Comparison of ENCODE assay signal across 25 mouse cellular contexts in the genomic region with DNA sequence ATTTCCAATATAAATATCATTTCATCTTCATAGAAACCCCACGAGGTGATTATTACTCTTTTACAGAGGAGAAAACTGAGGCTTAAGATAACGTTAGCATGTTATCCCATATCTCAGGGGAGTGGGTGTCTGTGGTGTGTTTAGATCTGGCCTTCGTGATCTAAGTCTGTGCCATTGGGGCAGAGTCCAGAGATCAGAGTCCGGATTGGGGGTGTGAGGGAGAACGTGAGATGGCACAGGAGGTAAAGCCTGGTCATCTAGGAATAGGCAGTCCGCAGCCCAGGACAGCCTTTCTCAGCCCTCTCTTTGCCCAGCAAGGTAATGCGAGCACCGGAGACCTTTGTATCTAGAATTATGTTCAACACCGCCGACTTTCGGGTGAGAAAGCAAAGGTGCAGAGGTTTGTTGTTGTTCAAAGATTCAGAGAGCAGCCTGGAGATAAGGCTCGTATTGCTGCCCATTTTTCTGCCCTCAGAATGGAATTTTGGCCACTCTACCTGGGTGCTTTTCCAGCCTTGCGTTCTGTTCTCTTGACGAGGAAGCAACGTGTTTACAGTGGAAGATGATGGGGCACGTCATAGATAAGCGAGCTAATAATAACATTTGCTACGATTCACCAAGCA. TPM values are rescaled to one million over a fixed set of nuclear protein-coding genes. Genes with fewer than 3 reads are reported as not detected.
DNase-seq lines count a peak whose midpoint lies in the region; ATAC-seq and TF ChIP-seq lines count a peak whose summit lies in the region.
"Had no signal": no experiment of that assay in that cellular context is flagged by ENCODE, and none has a peak within 500 bp of the region (broad histone marks: within the 10 kb centered on the region; RNA-seq: fewer than 3 reads in every experiment).

No protein-coding gene starts in this region.

- no peaks in the 10 kb centered on the region for H3K27me3 ChIP-seq in heart, embryonic 15.5 days
- H3K27me3 ChIP-seq in midbrain, embryonic 11.5 days (ENCODE audit: control insufficient read depth, insufficient read depth, low read length): no peaks in the 10 kb centered on the region
- no peaks in the 10 kb centered on the region for H3K27me3 ChIP-seq in midbrain, postnatal 0 days (ENCODE audit: insufficient read depth, low read length)
- H3K27me3 ChIP-seq in liver, embryonic 14.5 days (ENCODE audit: control insufficient read depth, insufficient read depth, low read length): no peaks in the 10 kb centered on the region
- H3K27me3 ChIP-seq: forebrain, embryonic 12.5 days; hindbrain, embryonic 12.5 days had no signal

- no peak overlapping the region for H3K9ac ChIP-seq in heart, embryonic 15.5 days
- no peak overlapping the region for H3K9ac ChIP-seq in midbrain, embryonic 11.5 days (ENCODE audit: low read length)
- no peak overlapping the region for H3K9ac ChIP-seq in midbrain, postnatal 0 days (replicated peaks; ENCODE audit: low read length, poor library complexity, severe bottlenecking)
- H3K9ac ChIP-seq in liver, embryonic 14.5 days (replicated peaks): no peak overlapping the region
- H3K9ac ChIP-seq: forebrain, embryonic 12.5 days; hindbrain, embryonic 12.5 days had no signal

- TF ChIP-seq CTCF in midbrain, postnatal 0 days (IDR thresholded peaks at IDR 0.05): no peak
- no peak for TF ChIP-seq CTCF in liver, embryonic 14.5 days (IDR thresholded peaks at IDR 0.05; ENCODE audit: low read depth)

- no peaks in the 10 kb centered on the region for H3K9me3 ChIP-seq in heart, embryonic 15.5 days (replicated peaks)
- no peaks in the 10 kb centered on the region for H3K9me3 ChIP-seq in midbrain, embryonic 11.5 days (ENCODE audit: control insufficient read depth, low read length)
- no peaks in the 10 kb centered on the region for H3K9me3 ChIP-seq in midbrain, postnatal 0 days (ENCODE audit: low read length)
- H3K9me3 ChIP-seq in liver, embryonic 14.5 days (ENCODE audit: control insufficient read depth, low read length): no peaks in the 10 kb centered on the region
- H3K9me3 ChIP-seq: embryonic facial prominence, embryonic 10.5 days; forebrain, embryonic 12.5 days; hindbrain, embryonic 12.5 days had no signal

- peaks cover 23% of the 10 kb centered on the region for H3K4me1 ChIP-seq in heart, embryonic 15.5 days (replicated peaks)
- no peaks in the 10 kb centered on the region for H3K4me1 ChIP-seq in midbrain, embryonic 11.5 days (ENCODE audit: control insufficient read depth, insufficient read depth, low read length)
- 0 out of 2 replicates have a peak, but pooled peaks cover 4% of the 10 kb centered on the region for H3K4me1 ChIP-seq in midbrain, postnatal 0 days (ENCODE audit: insufficient read depth, low read length)
- H3K4me1 ChIP-seq in liver, embryonic 14.5 days (replicated peaks; ENCODE audit: control insufficient read depth in 2 of 2, insufficient read depth in 2 of 2, low read length in 1 of 2): peaks cover 0 to 2% of the 10 kb centered on the region in 2 experiments; a peak in 1 of 4 replicates
- H3K4me1 ChIP-seq: hindbrain, embryonic 12.5 days had no signal

- ATAC-seq in heart, embryonic 15.5 days (replicated peaks; ENCODE audit: insufficient number of reproducible peaks, insufficient read depth, low FRiP score, low read depth): no peak
- no peak for ATAC-seq in midbrain, embryonic 11.5 days (ENCODE audit: low FRiP score)
- ATAC-seq in midbrain, postnatal 0 days (ENCODE audit: low FRiP score): no peak
- peak; percentile 52; the same call in 1 of the 2 replicates for ATAC-seq in liver, embryonic 14.5 days (ENCODE audit: insufficient read depth)
- ATAC-seq: midbrain, embryonic 16.5 days had no signal

- no peak for DNase-seq in heart, postnatal 25 days (ENCODE audit: low spot score)
- peak; percentile 31 for DNase-seq in midbrain, embryonic 11.5 days (ENCODE audit: low spot score, missing footprints)
- DNase-seq in midbrain, postnatal 0 days (ENCODE audit: low spot score): no peak
- DNase-seq in liver, embryonic 14.5 days (ENCODE audit: low read depth in 3 of 3, low spot score in 3 of 3): no peak
- DNase-seq in adrenal gland, adult (ENCODE audit: inconsistent age in 2 of 2, low spot score in 1 of 2): no peak
- no peak for DNase-seq in layer of hippocampus, adult 18-20 months (ENCODE audit: low spot score in 2 of 2)
- DNase-seq: adrenal gland, adult 2 months; cerebellum, adult 8-10 months; lung, postnatal 14 days; right cerebral cortex, postnatal 4 days; thymus, postnatal 36 days had no signal

- no peaks in the 10 kb centered on the region for H3K36me3 ChIP-seq in heart, embryonic 15.5 days
- no peaks in the 10 kb centered on the region for H3K36me3 ChIP-seq in midbrain, embryonic 11.5 days (ENCODE audit: control insufficient read depth, insufficient read depth, low read length)
- no peaks in the 10 kb centered on the region for H3K36me3 ChIP-seq in midbrain, postnatal 0 days (ENCODE audit: insufficient read depth, low read length)
- H3K36me3 ChIP-seq in liver, embryonic 14.5 days (replicated peaks; ENCODE audit: control insufficient read depth, insufficient read depth, low read depth): no peaks in the 10 kb centered on the region
- H3K36me3 ChIP-seq: embryonic facial prominence, embryonic 10.5 days; forebrain, embryonic 12.5 days; hindbrain, embryonic 12.5 days had no signal

- no peak overlapping the region for H3K27ac ChIP-seq in heart, embryonic 15.5 days
- no peak overlapping the region for H3K27ac ChIP-seq in midbrain, embryonic 11.5 days (ENCODE audit: low read depth, low read length)
- no peak overlapping the region for H3K27ac ChIP-seq in midbrain, postnatal 0 days (ENCODE audit: low read depth, low read length)
- H3K27ac ChIP-seq in liver, embryonic 14.5 days: no peak overlapping the region
- H3K27ac ChIP-seq: embryonic facial prominence, embryonic 10.5 days; forebrain, embryonic 12.5 days; hindbrain, embryonic 12.5 days had no signal

- intact Hi-C loops in heart, postnatal 25 days (cut with DNase I): no loop called here

- 56% methylated on average over 18 of the region's 18 CpGs for WGBS in heart, embryonic 15.5 days
- 86% methylated on average over 18 of the region's 18 CpGs for WGBS in midbrain, embryonic 11.5 days
- 84% methylated on average over 18 of the region's 18 CpGs for WGBS in midbrain, postnatal 0 days
- WGBS in liver, embryonic 14.5 days (ENCODE audit: insufficient replicate concordance): 63% methylated on average over 18 of the region's 18 CpGs

- no peak for TF ChIP-seq EP300 in liver, embryonic 14.5 days (IDR thresholded peaks at IDR 0.05; ENCODE audit: low read depth)

- H3K4me2 ChIP-seq in heart, embryonic 15.5 days: peak overlapping the region; percentile 31; the same call in 1 of the 2 replicates
- no peak overlapping the region for H3K4me2 ChIP-seq in midbrain, embryonic 11.5 days
- no peak overlapping the region for H3K4me2 ChIP-seq in midbrain, postnatal 0 days (ENCODE audit: low read depth, low read length, poor library complexity, severe bottlenecking)
- peak overlapping the region; percentile 22 for H3K4me2 ChIP-seq in liver, embryonic 14.5 days (ENCODE audit: low read depth)
- H3K4me2 ChIP-seq: forebrain, embryonic 12.5 days; hindbrain, embryonic 12.5 days had no signal

- no peak overlapping the region for H3K4me3 ChIP-seq in heart, embryonic 15.5 days
- no peak overlapping the region for H3K4me3 ChIP-seq in midbrain, embryonic 11.5 days (ENCODE audit: low read depth, low read length)
- no peak overlapping the region for H3K4me3 ChIP-seq in midbrain, postnatal 0 days (ENCODE audit: low read depth, low read length)
- H3K4me3 ChIP-seq in liver, embryonic 14.5 days (ENCODE audit: insufficient read depth in 1 of 2, low read depth in 2 of 2, low read length in 2 of 2): no peak overlapping the region
- H3K4me3 ChIP-seq: embryonic facial prominence, embryonic 10.5 days; forebrain, embryonic 12.5 days; hindbrain, embryonic 12.5 days had no signal

RNA-seq across cellular contexts. Expression of a gene that starts 19.4 kb away (rescaled TPM):
- polyA plus RNA-seq in heart, embryonic 15.5 days (2015; fragmentation: Nextera tagmentation; extraction: Ambion mirVana): 11.3 and 11.9 TPM in 2 replicates
- total RNA-seq in heart, postnatal 25 days (2021): 10 to 100 TPM; 10.4 to 11.1 TPM
- 6.5 and 7.4 TPM in 2 replicates for polyA plus RNA-seq in midbrain, embryonic 11.5 days (2014; fragmentation: Nextera tagmentation; extraction: Ambion mirVana)
- 1.8 and 3.3 TPM in 2 replicates for total RNA-seq in midbrain, postnatal 0 days (2014; rRNA removed)
- polyA plus RNA-seq in midbrain, postnatal 0 days (2015; fragmentation: Nextera tagmentation; extraction: Ambion mirVana): 7.2 and 8.3 TPM in 2 replicates
- polyA plus RNA-seq in liver, embryonic 14.5 days (2012; rRNA removed): 3.0 and 3.8 TPM in 2 replicates
- 4.0 and 5.7 TPM in 2 replicates for polyA plus RNA-seq in liver, embryonic 14.5 days (2014; fragmentation: Nextera tagmentation; extraction: Ambion mirVana)
- total RNA-seq in layer of hippocampus, adult 18-20 months (2021): 1 to 10 TPM; 5.9 to 8.5 TPM

RNA-seq across cellular contexts. Expression of a gene that starts 45.7 kb away (rescaled TPM):
- 0.52 TPM in 1 of 2 replicates, not detected in the other for polyA plus RNA-seq in heart, embryonic 15.5 days (2015; fragmentation: Nextera tagmentation; extraction: Ambion mirVana)
- total RNA-seq in heart, postnatal 25 days (2021): not detected
- not detected in 2 replicates for polyA plus RNA-seq in midbrain, embryonic 11.5 days (2014; fragmentation: Nextera tagmentation; extraction: Ambion mirVana)
- not detected in 2 replicates for total RNA-seq in midbrain, postnatal 0 days (2014; rRNA removed)
- not detected in 2 replicates for polyA plus RNA-seq in midbrain, postnatal 0 days (2015; fragmentation: Nextera tagmentation; extraction: Ambion mirVana)
- 10.8 and 13.5 TPM in 2 replicates for polyA plus RNA-seq in liver, embryonic 14.5 days (2012; rRNA removed)
- 39.0 and 39.9 TPM in 2 replicates for polyA plus RNA-seq in liver, embryonic 14.5 days (2014; fragmentation: Nextera tagmentation; extraction: Ambion mirVana)
- total RNA-seq in layer of hippocampus, adult 18-20 months (2021): not detected
- total RNA-seq: common myeloid progenitor, adult 5-6 weeks; heart, adult 8-10 months; layer of hippocampus, postnatal 25 days; left cerebral cortex, postnatal 10 days; megakaryocyte-erythroid progenitor cell, adult 5-6 weeks had no signal
- polyA plus RNA-seq: adrenal gland, adult 2 months; C2C12; embryonic facial prominence, embryonic 10.5 days; forebrain, embryonic 12.5 days; hindbrain, embryonic 12.5 days; limb, embryonic 14.5 days; midbrain, embryonic 16.5 days had no signal

RNA-seq across cellular contexts. Expression of a gene that starts 49.8 kb away (rescaled TPM):
- not detected in 2 replicates for polyA plus RNA-seq in heart, embryonic 15.5 days (2015; fragmentation: Nextera tagmentation; extraction: Ambion mirVana)
- not detected for total RNA-seq in heart, postnatal 25 days (2021)
- polyA plus RNA-seq in midbrain, embryonic 11.5 days (2014; fragmentation: Nextera tagmentation; extraction: Ambion mirVana): 0.12 and 0.20 TPM in 2 replicates
- total RNA-seq in midbrain, postnatal 0 days (2014; rRNA removed): 0.16 TPM in 1 of 2 replicates, not detected in the other
- polyA plus RNA-seq in midbrain, postnatal 0 days (2015; fragmentation: Nextera tagmentation; extraction: Ambion mirVana): 0.10 and 0.11 TPM in 2 replicates
- not detected in 2 replicates for polyA plus RNA-seq in liver, embryonic 14.5 days (2012; rRNA removed)
- polyA plus RNA-seq in liver, embryonic 14.5 days (2014; fragmentation: Nextera tagmentation; extraction: Ambion mirVana): not detected in 2 replicates
- not detected for total RNA-seq in layer of hippocampus, adult 18-20 months (2021)
- total RNA-seq: adrenal gland, adult 2 months; common myeloid progenitor, adult 5-6 weeks; gastrocnemius, adult 8-10 months; heart, adult 8-10 months; layer of hippocampus, postnatal 25 days; left cerebral cortex, postnatal 10 days; megakaryocyte-erythroid progenitor cell, adult 5-6 weeks had no signal
- polyA plus RNA-seq: adrenal gland, adult 2 months; C2C12; kidney, embryonic 16.5 days had no signal

Comparison
In these comparisons a context has a peak if more than half of its experiments do, and no peak if none do; other contexts are left out.
1. H3K4me2 ChIP-seq: peak in heart, embryonic 15.5 days (single experiment) and liver, embryonic 14.5 days (single experiment); none in midbrain, embryonic 11.5 days (single experiment) and midbrain, postnatal 0 days (single experiment).